12 mouse cellular contexts compared by ENCODE assay signal in genomic region chr12:56697785-56698184, GRCm38 (mm10). TPM values are rescaled to one million over a fixed set of nuclear protein-coding genes. Genes with fewer than 3 reads are reported as not detected.
A peak's percentile ranks its signal among the peaks of the same experiment; 100 is the strongest.
DNase-seq lines count a peak whose midpoint lies in the region; ATAC-seq lines count a peak whose summit lies in the region.
"Had no signal": no experiment of that assay in that cellular context is flagged by ENCODE, and none has a peak within 500 bp of the region (broad histone marks: within the 10 kb centered on the region; RNA-seq: fewer than 3 reads in every experiment).

No protein-coding gene starts in this region.

- H3K36me3 ChIP-seq in hindbrain, embryonic 11.5 days (ENCODE audit: control insufficient read depth, insufficient read depth, low read length): no peaks in the 10 kb centered on the region
- H3K36me3 ChIP-seq in hindbrain, embryonic 14.5 days (replicated peaks; ENCODE audit: control insufficient read depth, insufficient read depth): no peaks in the 10 kb centered on the region
- no peaks in the 10 kb centered on the region for H3K36me3 ChIP-seq in limb, embryonic 13.5 days

- peak; percentile 51 for DNase-seq in hindbrain, embryonic 11.5 days (ENCODE audit: low spot score)
- no peak for DNase-seq in hindbrain, embryonic 14.5 days (ENCODE audit: low spot score)
- DNase-seq in retina, embryonic 14.5 days (ENCODE audit: low spot score): peak; percentile 32
- no peak for DNase-seq in retina, postnatal 1 day
- DNase-seq in left cerebral cortex, postnatal 4 days: no peak
- DNase-seq: lung, postnatal 10 days; thymus, postnatal 25 days had no signal

- 1% methylated on average over 12 of the region's 12 CpGs for WGBS in hindbrain, embryonic 11.5 days
- 1% methylated on average over 12 of the region's 12 CpGs for WGBS in hindbrain, embryonic 14.5 days
- WGBS in limb, embryonic 13.5 days: 2% methylated on average over 12 of the region's 12 CpGs

- H3K9ac ChIP-seq in hindbrain, embryonic 11.5 days (ENCODE audit: low read depth, low read length): no peak overlapping the region
- no peak overlapping the region for H3K9ac ChIP-seq in hindbrain, embryonic 14.5 days
- H3K9ac ChIP-seq in limb, embryonic 13.5 days: peak overlapping the region; percentile 65

- H3K27me3 ChIP-seq in hindbrain, embryonic 11.5 days (ENCODE audit: control insufficient read depth, insufficient read depth, low read length): peaks cover 91% of the 10 kb centered on the region
- H3K27me3 ChIP-seq in hindbrain, embryonic 14.5 days (ENCODE audit: control insufficient read depth, insufficient read depth, low read length): peaks cover 98% of the 10 kb centered on the region
- H3K27me3 ChIP-seq in limb, embryonic 13.5 days: peaks cover 90% of the 10 kb centered on the region

- ATAC-seq in hindbrain, embryonic 11.5 days (ENCODE audit: low FRiP score): no peak
- ATAC-seq in hindbrain, embryonic 14.5 days (ENCODE audit: low FRiP score): no peak
- ATAC-seq in limb, embryonic 13.5 days (ENCODE audit: low FRiP score, low read depth): no peak
- no peak for ATAC-seq in erythroblast, adult 5-6 weeks (replicated peaks; ENCODE audit: low FRiP score, poor library complexity, severe bottlenecking)

- no peak overlapping the region for H3K4me2 ChIP-seq in hindbrain, embryonic 11.5 days (replicated peaks; ENCODE audit: low read depth, low read length)
- H3K4me2 ChIP-seq in hindbrain, embryonic 14.5 days (replicated peaks): no peak overlapping the region
- H3K4me2 ChIP-seq in limb, embryonic 13.5 days (replicated peaks): peak overlapping the region; percentile 68

- no peaks in the 10 kb centered on the region; the same call in 1 of the 2 replicates for H3K4me1 ChIP-seq in hindbrain, embryonic 11.5 days (replicated peaks; ENCODE audit: control insufficient read depth, insufficient read depth, low read length)
- H3K4me1 ChIP-seq in hindbrain, embryonic 14.5 days (replicated peaks; ENCODE audit: control insufficient read depth, insufficient read depth, low read length): no peaks in the 10 kb centered on the region
- H3K4me1 ChIP-seq in limb, embryonic 13.5 days: peaks cover 41% of the 10 kb centered on the region

- H3K9me3 ChIP-seq in hindbrain, embryonic 11.5 days (ENCODE audit: control insufficient read depth, low read length): no peaks in the 10 kb centered on the region
- no peaks in the 10 kb centered on the region for H3K9me3 ChIP-seq in hindbrain, embryonic 14.5 days (ENCODE audit: control insufficient read depth, low read length)
- H3K9me3 ChIP-seq in limb, embryonic 13.5 days: no peaks in the 10 kb centered on the region

- intact Hi-C loops in left cerebral cortex, postnatal 4 days (cut with DNase I): loop anchor here (5.0 kb wide), 1 partner anchor 840 kb away; no protein-coding TSS in a partner anchor

- H3K27ac ChIP-seq in hindbrain, embryonic 11.5 days (ENCODE audit: low read depth, low read length): no peak overlapping the region
- H3K27ac ChIP-seq in hindbrain, embryonic 14.5 days: no peak overlapping the region
- H3K27ac ChIP-seq in limb, embryonic 13.5 days: no peak overlapping the region

- no peak overlapping the region for H3K4me3 ChIP-seq in hindbrain, embryonic 11.5 days (ENCODE audit: low read depth, low read length)
- no peak overlapping the region for H3K4me3 ChIP-seq in hindbrain, embryonic 14.5 days (replicated peaks; ENCODE audit: low read length)
- H3K4me3 ChIP-seq in limb, embryonic 13.5 days: peak overlapping the region; percentile 47

RNA-seq across cellular contexts. Expression of gene Pax9, which starts 6.2 kb away (rescaled TPM):
- 1.4 and 2.5 TPM in 2 replicates for polyA plus RNA-seq in hindbrain, embryonic 11.5 days (2014; fragmentation: Nextera tagmentation; extraction: Ambion mirVana)
- polyA plus RNA-seq in hindbrain, embryonic 14.5 days (2014; fragmentation: Nextera tagmentation; extraction: Ambion mirVana): not detected in 2 replicates
- polyA plus RNA-seq in limb, embryonic 13.5 days (2015; fragmentation: Nextera tagmentation; extraction: Ambion mirVana): 7.2 and 10.2 TPM in 2 replicates
- not detected for total RNA-seq in left cerebral cortex, postnatal 4 days (2021)
- not detected in 2 replicates for total RNA-seq in erythroblast, adult 5-6 weeks (2015; ENCODE audit: low replicate concordance)
- 0.84 TPM in 1 of 2 replicates, not detected in the other for total RNA-seq in erythroblast, adult 5-6 weeks (2017; ENCODE audit: low replicate concordance)
- total RNA-seq: layer of hippocampus, postnatal 25 days had no signal
- polyA plus RNA-seq: cortical plate, adult 2 months; small intestine, adult 2 months had no signal

Comparison
In these comparisons a context has a peak if more than half of its experiments do, and no peak if none do; other contexts are left out.
1. DNase-seq: peak in hindbrain, embryonic 11.5 days (single experiment) and retina, embryonic 14.5 days (single experiment); none in hindbrain, embryonic 14.5 days (single experiment), retina, postnatal 1 day (single experiment) and left cerebral cortex, postnatal 4 days (single experiment).